Mouse (Mus musculus) neural tube, embryonic 15.5 days (tissue): ENCODE measurements at regions not wholly inside any gene's neighbourhood (a gene's known extent, or its start where the extent isn't known, plus 50 kb on each side); places are given as distances from the start of the nearest gene placed in this dataset.
A peak's percentile ranks its signal among the peaks of the same experiment; 100 is the strongest.

ENCODE experiments used
- ATAC-seq: fragments of 200-750 bp; cut with Nextera tagmentation; 2 replicates; pipeline ENCODE4 v1.8.0; 2017; ENCODE audit warnings: mild to moderate bottlenecking, moderate TSS enrichment, moderate library complexity; ENCODE audit not compliant: low FRiP score
- H3K27ac ChIP-seq: fragments of 300-500 bp; sonication (generic); replicated peaks from 2 replicates; pipeline ENCODE4 v1.5.1; 2015; ENCODE audit warnings: mild to moderate bottlenecking, inconsistent platforms
- H3K27me3 ChIP-seq: fragments of 300-500 bp; sonication (generic); replicated peaks from 2 replicates; pipeline ENCODE4 v1.6.1; 2015; ENCODE audit warnings: inconsistent platforms
- H3K36me3 ChIP-seq: fragments of 300-500 bp; sonication (generic); 2 replicates; pipeline ENCODE4 v1.6.1; 2015; ENCODE audit warnings: inconsistent platforms
- H3K4me1 ChIP-seq: fragments of 300-500 bp; sonication (generic); 2 replicates; pipeline ENCODE4 v1.6.1; 2015; ENCODE audit warnings: inconsistent platforms
- H3K4me2 ChIP-seq: fragments of 300-500 bp; sonication (generic); 2 replicates; pipeline ENCODE4 v1.6.1; 2015; ENCODE audit warnings: inconsistent platforms, mild to moderate bottlenecking, moderate library complexity
- H3K4me3 ChIP-seq: fragments of 300-500 bp; sonication (generic); replicated peaks from 2 replicates; pipeline ENCODE4 v1.5.1; 2015; ENCODE audit warnings: mild to moderate bottlenecking, inconsistent platforms
- H3K9ac ChIP-seq: fragments of 300-500 bp; sonication (generic); replicated peaks from 2 replicates; pipeline ENCODE4 v1.6.1; 2015; ENCODE audit warnings: mild to moderate bottlenecking, inconsistent platforms
- H3K9me3 ChIP-seq: fragments of 300-500 bp; sonication (generic); replicated peaks from 2 replicates; pipeline ENCODE4 v1.6.1; 2016; ENCODE audit warnings: inconsistent platforms
- WGBS: fragments of 180-500 bp; shearing (Covaris S2); methylation state at CpG from one replicate; pipeline ENCODE4 v1.1.7; 2015; ENCODE audit warnings: mixed read lengths; 5-methylcytosine and 5-hydroxymethylcytosine counted together

- Histone ChIP-seq H3K9me3 (no peaks in the 10 kb centered on the region), H3K9ac (no peak overlapping the region), H3K4me2 (no peak overlapping the region), H3K4me1 (no peaks in the 10 kb centered on the region), H3K27ac (no peak overlapping the region), H3K36me3 (no peaks in the 10 kb centered on the region), H3K4me3 (no peak overlapping the region), H3K27me3 (no peaks in the 10 kb centered on the region)
- 0 out of 2 replicates have a peak, but pooled peaks have one; percentile 38 for ATAC-seq
- WGBS, result 15% methylated on average over 6 of the region's 6 CpGs
These were observed 319.8 kb downstream of the Basp1 start for GRCm38 (mm10) chr15:25093758-25094157.

DNA sequence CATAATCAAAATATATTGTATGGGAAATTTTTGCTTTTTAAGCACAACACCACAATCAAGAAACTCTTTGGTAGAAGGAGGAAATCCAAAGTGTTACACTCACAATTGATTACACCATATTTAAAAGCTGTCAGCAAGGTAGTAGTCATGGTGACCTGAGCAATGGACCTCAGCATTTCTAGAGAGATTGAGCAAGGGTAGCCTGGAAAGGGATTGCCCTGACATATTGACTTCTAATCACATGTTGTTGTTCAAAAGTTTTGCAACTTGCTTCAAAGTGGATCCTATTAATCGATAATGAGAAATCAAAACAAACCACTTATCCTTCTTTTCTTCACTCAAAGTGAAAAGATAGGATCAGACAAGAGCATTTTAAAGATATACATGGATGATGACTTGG, 343.9 kb downstream of the Basp1 start:
- Histone ChIP-seq H3K9ac (no peak overlapping the region), H3K27me3 (no peaks in the 10 kb centered on the region)

DNA sequence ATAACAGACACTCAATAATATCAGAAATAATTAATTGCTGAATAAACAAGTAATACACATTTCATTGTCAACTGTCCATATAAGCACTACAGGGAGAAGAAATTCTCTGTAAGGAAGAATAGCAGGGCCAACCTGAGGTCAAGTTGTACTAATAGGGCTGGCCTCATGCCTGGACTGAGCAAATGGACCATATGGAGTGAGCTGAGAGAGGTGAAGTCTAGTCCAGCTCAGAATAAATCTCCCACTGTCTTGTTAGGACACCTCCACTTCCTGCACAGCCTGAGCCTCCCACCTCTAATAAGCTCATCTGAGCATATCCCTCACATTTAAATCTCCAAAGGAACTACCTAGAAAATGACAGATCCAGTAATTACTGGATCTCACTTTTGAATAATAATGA, 354.2 kb downstream of the Basp1 start:
- Histone ChIP-seq H3K27me3 (no peaks in the 10 kb centered on the region), H3K4me2 (no peak overlapping the region), H3K36me3 (no peaks in the 10 kb centered on the region), H3K9me3 (no peaks in the 10 kb centered on the region), H3K4me1 (no peaks in the 10 kb centered on the region), H3K27ac (no peak overlapping the region), H3K4me3 (no peak overlapping the region), H3K9ac (no peak overlapping the region)
- ATAC-seq, result no peak

More for the DNA sequence above, 343.9 kb downstream of the Basp1 start:
- no peaks in the 10 kb centered on the region for H3K9me3 ChIP-seq
- ATAC-seq, result no peak
- H3K36me3 ChIP-seq, result no peaks in the 10 kb centered on the region
- 91% methylated on average over 1 of the region's 1 CpGs for WGBS
- H3K4me2 ChIP-seq, result no peak overlapping the region
- H3K4me3 ChIP-seq, result no peak overlapping the region
- H3K4me1 ChIP-seq, result no peaks in the 10 kb centered on the region
- H3K27ac ChIP-seq, result no peak overlapping the region

DNA sequence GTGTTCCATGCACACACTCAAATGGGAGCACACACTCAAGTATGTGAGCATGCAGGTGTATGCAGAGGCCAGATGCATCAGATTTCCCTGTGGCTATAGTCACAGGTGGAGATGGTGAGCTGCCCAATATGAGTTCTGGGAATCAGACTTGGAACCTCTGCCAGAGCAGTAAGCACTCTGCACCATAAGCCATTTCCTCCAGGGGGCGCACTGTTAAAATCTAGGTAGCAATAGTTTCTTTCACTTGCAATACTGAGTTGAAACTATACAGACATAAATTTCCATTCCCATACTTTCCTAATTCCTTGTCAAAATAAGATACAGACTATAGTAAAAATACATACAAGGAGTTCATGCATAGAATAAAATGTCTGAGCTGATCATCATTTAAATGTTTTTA, 365.7 kb downstream of the Basp1 start:
- Histone ChIP-seq H3K9me3 (no peaks in the 10 kb centered on the region), H3K27me3 (no peaks in the 10 kb centered on the region), H3K4me3 (no peak overlapping the region), H3K9ac (no peak overlapping the region), H3K36me3 (no peaks in the 10 kb centered on the region), H3K27ac (no peak overlapping the region), H3K4me1 (no peaks in the 10 kb centered on the region), H3K4me2 (no peak overlapping the region)
- 42% methylated on average over 1 of the region's 1 CpGs for WGBS
- ATAC-seq, result no peak

- H3K4me2 ChIP-seq, result no peak overlapping the region
- no peak for ATAC-seq
- H3K36me3 ChIP-seq, result no peaks in the 10 kb centered on the region
- H3K9me3 ChIP-seq, result no peaks in the 10 kb centered on the region
- H3K4me1 ChIP-seq, result no peaks in the 10 kb centered on the region
- H3K27me3 ChIP-seq, result no peaks in the 10 kb centered on the region
- H3K9ac ChIP-seq, result no peak overlapping the region
- WGBS, result 46% methylated on average over 5 of the region's 5 CpGs
- H3K27ac ChIP-seq, result no peak overlapping the region
- H3K4me3 ChIP-seq, result no peak overlapping the region
These were observed 366.9 kb downstream of the Basp1 start for GRCm38 (mm10) chr15:25046514-25047138.

DNA sequence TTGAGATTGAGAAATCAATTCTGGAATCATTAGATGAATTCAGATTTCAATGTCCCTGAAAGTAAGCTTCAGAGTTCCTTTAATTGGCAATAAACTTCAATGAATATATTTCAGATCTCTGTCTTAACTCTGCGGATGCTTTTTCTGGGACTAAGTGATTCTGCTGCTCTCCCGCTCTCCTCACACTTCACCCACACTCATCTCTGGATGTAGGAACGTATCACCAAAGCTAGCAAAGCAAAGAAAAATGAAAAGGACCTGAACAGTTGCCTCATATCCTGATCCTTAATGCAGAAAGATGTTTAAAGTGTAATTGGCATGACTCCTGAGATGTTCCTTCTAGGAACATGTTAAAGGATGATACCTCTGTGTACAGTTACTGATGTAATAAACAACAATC, 377.3 kb downstream of the Basp1 start:
- Histone ChIP-seq H3K9me3 (no peaks in the 10 kb centered on the region), H3K4me1 (no peaks in the 10 kb centered on the region), H3K9ac (no peak overlapping the region), H3K4me2 (no peak overlapping the region), H3K27ac (no peak overlapping the region), H3K36me3 (no peaks in the 10 kb centered on the region), H3K4me3 (no peak overlapping the region), H3K27me3 (no peaks in the 10 kb centered on the region)
- ATAC-seq, result no peak
- WGBS, result 91% methylated on average over 3 of the region's 3 CpGs

DNA sequence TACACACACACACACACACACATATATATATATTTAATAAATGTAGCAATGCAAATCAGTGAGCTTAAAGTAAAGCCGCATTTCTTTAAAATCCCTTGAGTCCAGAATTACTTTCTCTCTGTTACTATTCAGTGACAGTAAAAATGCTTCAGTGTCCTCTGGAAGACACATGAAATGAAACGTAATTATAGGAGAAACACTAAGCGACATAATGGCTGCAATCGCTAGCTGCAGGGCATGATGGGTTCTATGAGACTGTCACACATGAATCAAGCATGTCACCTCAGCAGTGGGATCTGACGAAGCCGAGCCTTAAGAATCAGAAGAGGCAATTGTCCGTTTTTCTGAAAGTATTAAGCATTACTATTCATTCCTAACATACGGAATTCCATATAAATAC, 385.7 kb downstream of the Basp1 start:
- H3K27me3 ChIP-seq, result no peaks in the 10 kb centered on the region
- H3K4me1 ChIP-seq, result peaks cover 14% of the 10 kb centered on the region
- ATAC-seq, result no peak
- H3K9me3 ChIP-seq, result no peaks in the 10 kb centered on the region
- H3K4me2 ChIP-seq, result no peak overlapping the region
- no peaks in the 10 kb centered on the region for H3K36me3 ChIP-seq
- H3K4me3 ChIP-seq, result no peak overlapping the region
- 30% methylated on average over 8 of the region's 8 CpGs for WGBS
- H3K9ac ChIP-seq, result no peak overlapping the region
- no peak overlapping the region for H3K27ac ChIP-seq

- Histone ChIP-seq H3K36me3 (no peaks in the 10 kb centered on the region), H3K27ac (peak overlapping the region; percentile 79), H3K4me3 (peak overlapping the region; percentile 37), H3K9ac (peak overlapping the region; percentile 18), H3K4me1 (peaks cover 14% of the 10 kb centered on the region), H3K9me3 (no peaks in the 10 kb centered on the region), H3K4me2 (peak overlapping the region; percentile 56), H3K27me3 (no peaks in the 10 kb centered on the region)
- peak; percentile 80 for ATAC-seq
- 3% methylated on average over 15 of the region's 15 CpGs for WGBS
These were observed 386.6 kb downstream of the Basp1 start for GRCm38 (mm10) chr15:25026786-25027461.

DNA sequence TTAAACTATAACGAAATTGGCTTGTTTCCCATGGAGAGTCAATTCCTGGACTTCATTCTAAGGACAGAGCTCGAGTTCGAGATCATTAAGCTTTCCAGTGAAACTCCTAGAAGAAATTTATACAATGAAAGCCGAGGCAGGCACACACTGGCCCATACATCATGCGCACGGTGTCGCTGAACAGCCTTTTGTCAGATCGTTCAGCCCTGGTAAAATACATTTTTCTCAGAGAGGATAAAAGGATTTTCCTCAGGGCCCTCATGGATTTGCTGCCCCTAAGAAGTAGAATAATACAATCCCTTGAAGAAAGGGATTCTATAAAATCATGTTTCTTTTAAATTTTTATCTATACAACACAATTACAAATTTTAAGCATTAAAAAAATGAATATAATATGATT, 387.2 kb downstream of the Basp1 start:
- no peaks in the 10 kb centered on the region for H3K27me3 ChIP-seq
- WGBS, result 26% methylated on average over 8 of the region's 8 CpGs
- no peak overlapping the region for H3K4me3 ChIP-seq
- no peaks in the 10 kb centered on the region for H3K9me3 ChIP-seq
- H3K9ac ChIP-seq, result peak overlapping the region; percentile 18; the same call in 1 of the 2 replicates
- peak; percentile 59; the same call in 1 of the 2 replicates for ATAC-seq
- H3K4me2 ChIP-seq, result peak overlapping the region; percentile 56
- H3K4me1 ChIP-seq, result peaks cover 14% of the 10 kb centered on the region
- H3K27ac ChIP-seq, result peak overlapping the region; percentile 29
- no peaks in the 10 kb centered on the region for H3K36me3 ChIP-seq

GRCm38 (mm10) chr15:25020916-25021315, 392.6 kb downstream of the Basp1 start:
- Histone ChIP-seq H3K36me3 (no peaks in the 10 kb centered on the region), H3K9me3 (no peaks in the 10 kb centered on the region), H3K4me3 (no peak overlapping the region), H3K9ac (no peak overlapping the region), H3K27ac (peak overlapping the region; percentile 76; the same call in 1 of the 2 replicates), H3K4me2 (no peak overlapping the region), H3K27me3 (no peaks in the 10 kb centered on the region), H3K4me1 (peaks cover 22% of the 10 kb centered on the region)
- no peak for ATAC-seq
- 38% methylated on average over 3 of the region's 3 CpGs for WGBS

GRCm38 (mm10) chr15:25019352-25019941, 394.1 kb downstream of the Basp1 start:
- peak; percentile 97 for ATAC-seq
- H3K4me3 ChIP-seq, result no peak overlapping the region
- H3K9ac ChIP-seq, result no peak overlapping the region

GRCm38 (mm10) chr15:25018937-25019336, 394.6 kb downstream of the Basp1 start:
- Histone ChIP-seq H3K36me3 (no peaks in the 10 kb centered on the region), H3K9ac (no peak overlapping the region), H3K4me2 (peak overlapping the region; percentile 37), H3K4me1 (peaks cover 22% of the 10 kb centered on the region), H3K9me3 (no peaks in the 10 kb centered on the region), H3K27ac (peak overlapping the region; percentile 76), H3K4me3 (no peak overlapping the region), H3K27me3 (no peaks in the 10 kb centered on the region)
- ATAC-seq, result peak; percentile 51
- WGBS, result 63% methylated on average over 3 of the region's 3 CpGs

More at GRCm38 (mm10) chr15:25019352-25019941, 394.1 kb downstream of the Basp1 start:
- Histone ChIP-seq H3K4me2 (peak overlapping the region; percentile 37), H3K9me3 (no peaks in the 10 kb centered on the region), H3K27me3 (no peaks in the 10 kb centered on the region), H3K27ac (peak overlapping the region; percentile 76), H3K36me3 (no peaks in the 10 kb centered on the region), H3K4me1 (peaks cover 22% of the 10 kb centered on the region)
- 53% methylated on average over 12 of the region's 12 CpGs for WGBS
